Mouse (Mus musculus) testis, adult 2 months (tissue): ENCODE measurements around the gene Zfp386.

ENCODE experiments used
- CTCF ChIP-seq: fragments of 200-500 bp; IDR thresholded peaks from 2 replicates; pipeline ENCODE4 v1.5.1; 2012; ENCODE audit warnings: low read depth, mild to moderate bottlenecking, inconsistent platforms, low read length, moderate library complexity; ENCODE audit not compliant: control insufficient read depth, insufficient read depth, insufficient replicate concordance
- POLR2A ChIP-seq: fragments of 200-500 bp; IDR thresholded peaks from 2 replicates; pipeline ENCODE4 v1.6.1; 2012; ENCODE audit warnings: low read depth, mild to moderate bottlenecking, inconsistent platforms, low read length, moderate library complexity; ENCODE audit not compliant: control insufficient read depth

DNA sequence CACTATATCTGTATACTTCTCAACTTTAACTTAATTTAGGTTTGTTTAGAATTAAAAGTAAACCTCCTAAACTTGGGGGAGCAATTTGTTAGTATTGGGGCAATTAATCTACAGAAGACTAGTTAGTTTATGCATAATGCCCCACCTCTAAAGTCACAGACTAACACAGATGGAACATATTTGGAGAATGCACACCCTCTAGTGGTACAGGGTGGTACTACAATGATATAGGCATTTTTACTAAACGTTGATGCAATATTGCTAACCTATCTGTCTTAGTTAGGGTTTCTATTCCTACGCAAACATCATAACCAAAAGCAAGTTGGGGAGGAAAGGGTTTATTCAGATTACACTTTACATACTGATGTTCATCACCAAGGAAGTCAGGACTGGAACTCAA is 19.4 kb upstream of the Zfp386 start:
- TF ChIP-seq POLR2A = no peak
- TF ChIP-seq CTCF = peak; percentile 36; the same call in 1 of the 2 replicates
